Mouse (Mus musculus): ENCODE results near the gene Tle3. TPM values are rescaled to one million over a fixed set of nuclear protein-coding genes. Genes with fewer than 3 reads are reported as not detected.

Tle3 gene
- polyA plus RNA-seq, 1 experiment from 2014 or later, result 56.3 TPM

- peaks cover 100% of the 10 kb centered on the region for H3K4me1 ChIP-seq
- 22% methylated on average over 16 of the region's 18 CpGs for WGBS
- peaks cover 28% of the 10 kb centered on the region for H3K36me3 ChIP-seq
- H3K4me3 ChIP-seq, result no peak overlapping the region
- H3K9ac ChIP-seq, result peak overlapping the region; percentile 3; the same call in 1 of the 2 replicates
- peak overlapping the region; percentile 62 for H3K27ac ChIP-seq
- H3K9me3 ChIP-seq (replicated peaks), result no peaks in the 10 kb centered on the region
- peak; percentile 30 for ATAC-seq (ENCODE audit: low FRiP score)
- peak overlapping the region; percentile 91 for H3K4me2 ChIP-seq (replicated peaks)
- no peaks in the 10 kb centered on the region for H3K27me3 ChIP-seq
These were observed 8.3 kb downstream of the Tle3 start for GRCm38 (mm10) chr9:61380258-61381062.

DNA sequence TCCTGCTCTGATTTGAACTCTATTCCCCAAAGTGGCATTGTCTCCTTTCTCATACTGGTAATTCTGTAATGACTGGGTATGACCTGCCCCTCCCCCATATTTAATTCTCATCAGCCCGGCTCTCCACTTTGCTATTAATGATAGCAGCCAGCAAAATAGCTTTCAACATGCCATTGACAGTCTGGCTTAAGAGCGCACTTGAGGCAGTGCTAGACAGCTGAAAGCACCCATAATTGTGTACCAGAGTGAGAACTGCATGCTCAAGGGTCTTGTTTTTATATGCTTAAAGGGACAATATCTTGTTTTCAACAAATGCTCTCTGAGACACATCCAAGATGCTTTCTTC is 8.9 kb downstream of the Tle3 start:
- no peak; the same call in 1 of the 2 replicates for ATAC-seq (ENCODE audit: low FRiP score)
- peak overlapping the region; percentile 62 for H3K27ac ChIP-seq
- 43% methylated on average over 2 of the region's 2 CpGs for WGBS
- H3K27me3 ChIP-seq, result no peaks in the 10 kb centered on the region
- H3K4me2 ChIP-seq (replicated peaks), result peak overlapping the region; percentile 91
- H3K9ac ChIP-seq, result 0 out of 2 replicates have a peak overlapping the region, but pooled peaks have one; percentile 3
- H3K9me3 ChIP-seq (replicated peaks), result no peaks in the 10 kb centered on the region
- H3K4me1 ChIP-seq, result peaks cover 100% of the 10 kb centered on the region
- H3K4me3 ChIP-seq, result no peak overlapping the region
- peaks cover 28% of the 10 kb centered on the region for H3K36me3 ChIP-seq

DNA sequence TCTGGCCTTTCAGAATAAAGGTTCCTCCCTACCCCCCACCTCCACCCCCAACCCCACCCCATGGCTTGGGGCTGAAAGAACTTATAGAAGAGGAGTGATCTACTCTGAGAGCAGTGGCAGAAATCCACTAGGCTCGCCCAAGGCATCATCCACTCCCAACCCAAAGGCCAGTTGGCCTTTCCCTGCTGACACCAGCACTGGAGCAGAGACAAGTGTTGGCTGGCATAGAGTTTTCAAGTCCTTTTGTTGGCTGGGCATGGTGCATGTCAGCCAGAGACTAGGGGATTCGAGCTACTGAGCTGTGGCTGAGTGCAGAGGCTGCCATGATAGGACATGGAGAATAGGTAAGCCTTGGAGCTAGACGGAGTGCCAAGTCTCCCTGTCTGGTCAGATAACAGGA is 9.3 kb downstream of the Tle3 start:
- H3K27me3 ChIP-seq, result no peaks in the 10 kb centered on the region
- peaks cover 26% of the 10 kb centered on the region for H3K36me3 ChIP-seq
- H3K4me3 ChIP-seq, result no peak overlapping the region
- H3K27ac ChIP-seq, result peak overlapping the region; percentile 62; the same call in 1 of the 2 replicates
- 86% methylated on average over 3 of the region's 3 CpGs for WGBS
- no peak overlapping the region for H3K9ac ChIP-seq
- H3K9me3 ChIP-seq (replicated peaks), result no peaks in the 10 kb centered on the region
- no peak overlapping the region for H3K4me2 ChIP-seq (replicated peaks)
- peaks cover 100% of the 10 kb centered on the region for H3K4me1 ChIP-seq
- ATAC-seq (ENCODE audit: low FRiP score), result no peak

DNA sequence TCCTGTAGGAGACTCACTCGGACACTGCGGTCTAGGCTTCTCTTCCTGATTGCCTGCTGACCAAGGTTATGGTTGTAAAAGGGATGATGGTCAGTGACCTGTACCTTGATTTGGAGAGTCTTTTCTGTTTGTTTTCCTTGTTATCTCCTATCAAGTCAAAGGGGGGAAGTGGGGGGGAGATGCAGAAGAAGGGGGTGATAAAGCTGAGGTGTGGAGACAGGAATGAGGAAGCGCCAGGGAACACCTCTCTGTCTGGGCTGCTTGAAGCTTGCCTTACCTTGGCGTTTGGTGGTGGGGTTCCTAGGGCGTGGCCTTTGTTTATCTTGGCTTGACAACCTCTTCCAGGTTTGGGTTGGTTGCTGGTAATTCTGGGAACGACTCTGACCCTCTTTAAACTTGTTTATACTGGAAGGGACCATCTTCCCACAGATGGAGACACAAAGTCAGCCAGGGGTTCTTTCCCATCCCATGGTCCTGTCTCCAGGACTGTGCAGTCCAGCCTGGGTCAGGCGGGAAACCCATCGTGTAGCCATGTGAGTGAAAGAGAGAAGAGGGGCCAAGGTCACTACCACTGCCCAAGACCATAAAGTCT is 10.5 kb downstream of the Tle3 start:
- WGBS, result 75% methylated on average over 8 of the region's 8 CpGs
- Histone ChIP-seq H3K4me3 (no peak overlapping the region), H3K4me1 (peaks cover 100% of the 10 kb centered on the region), H3K9me3 (replicated peaks) (no peaks in the 10 kb centered on the region), H3K27ac (no peak overlapping the region), H3K36me3 (peaks cover 26% of the 10 kb centered on the region), H3K4me2 (replicated peaks) (no peak overlapping the region), H3K27me3 (peaks cover 1% of the 10 kb centered on the region; the same call in 1 of the 2 replicates), H3K9ac (no peak overlapping the region)
- no peak for ATAC-seq (ENCODE audit: low FRiP score)

DNA sequence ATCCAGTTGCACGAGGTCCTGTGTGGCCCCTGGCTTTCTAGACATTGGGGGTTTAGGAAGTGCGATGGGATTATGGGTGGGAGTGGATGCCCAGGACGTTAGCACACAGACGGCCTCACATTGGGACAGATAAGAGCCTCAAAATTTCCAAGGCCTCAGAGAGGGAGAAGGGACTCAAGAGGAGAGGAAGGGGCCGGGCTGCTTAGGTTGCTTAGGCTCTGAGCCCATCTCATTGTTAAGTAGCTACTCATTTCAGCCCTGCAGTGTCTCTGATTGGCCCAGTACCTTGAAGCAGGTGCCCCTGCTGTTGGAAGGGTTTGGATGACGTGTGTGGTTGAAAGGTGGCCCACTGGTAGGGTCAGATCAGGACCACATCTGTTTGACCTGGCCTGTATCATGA is 11.9 kb downstream of the Tle3 start:
- Histone ChIP-seq H3K27me3 (peaks cover 8% of the 10 kb centered on the region), H3K4me1 (peaks cover 100% of the 10 kb centered on the region), H3K4me2 (replicated peaks) (peak overlapping the region; percentile 38; the same call in 1 of the 2 replicates), H3K27ac (no peak overlapping the region), H3K9ac (no peak overlapping the region), H3K36me3 (peaks cover 25% of the 10 kb centered on the region), H3K9me3 (replicated peaks) (no peaks in the 10 kb centered on the region), H3K4me3 (no peak overlapping the region)
- no peak for ATAC-seq (ENCODE audit: low FRiP score)
- 25% methylated on average over 6 of the region's 6 CpGs for WGBS

GRCm38 (mm10) chr9:61384646-61385443 is 12.7 kb downstream of the Tle3 start:
- H3K9me3 ChIP-seq (replicated peaks), result no peaks in the 10 kb centered on the region
- 0 out of 2 replicates have a peak overlapping the region, but pooled peaks have one; percentile 2 for H3K4me3 ChIP-seq
- peak overlapping the region; percentile 55 for H3K27ac ChIP-seq
- peaks cover 8% of the 10 kb centered on the region for H3K27me3 ChIP-seq
- no peak overlapping the region for H3K9ac ChIP-seq
- H3K4me1 ChIP-seq, result peaks cover 100% of the 10 kb centered on the region
- ATAC-seq (ENCODE audit: low FRiP score), result peak; percentile 59
- WGBS, result 7% methylated on average over 16 of the region's 16 CpGs
- H3K4me2 ChIP-seq (replicated peaks), result peak overlapping the region; percentile 38
- H3K36me3 ChIP-seq, result peaks cover 26% of the 10 kb centered on the region

DNA sequence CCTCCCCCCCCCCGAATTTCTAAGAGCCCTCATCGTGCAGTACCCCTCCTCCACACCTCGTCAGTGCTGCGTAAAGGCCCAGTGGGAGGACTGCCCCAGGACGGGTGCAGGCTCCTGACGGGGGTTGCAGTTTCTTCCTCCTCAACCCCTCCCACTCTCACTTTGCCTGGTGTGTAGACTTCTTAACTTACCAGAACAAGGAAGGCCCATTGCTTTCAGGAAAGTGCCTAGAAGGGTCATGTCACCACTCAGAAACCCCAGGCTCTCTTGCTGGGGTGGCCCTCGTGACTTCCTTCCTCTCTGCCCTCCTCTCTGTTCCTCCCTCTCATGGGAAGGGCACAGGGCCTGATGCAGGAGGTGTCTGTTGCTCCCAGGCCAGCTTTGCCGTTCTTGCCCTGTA is 13.6 kb downstream of the Tle3 start:
- peak overlapping the region; percentile 38 for H3K4me2 ChIP-seq (replicated peaks)
- no peak overlapping the region for H3K27ac ChIP-seq
- peak overlapping the region; percentile 7; the same call in 1 of the 2 replicates for H3K4me3 ChIP-seq
- no peaks in the 10 kb centered on the region for H3K9me3 ChIP-seq (replicated peaks)
- peaks cover 100% of the 10 kb centered on the region for H3K4me1 ChIP-seq
- H3K27me3 ChIP-seq, result peaks cover 8% of the 10 kb centered on the region
- peaks cover 36% of the 10 kb centered on the region for H3K36me3 ChIP-seq
- 0 out of 2 replicates have a peak, but pooled peaks have one; percentile 9 for ATAC-seq (ENCODE audit: low FRiP score)
- WGBS, result 2% methylated on average over 5 of the region's 8 CpGs
- peak overlapping the region; percentile 46; the same call in 1 of the 2 replicates for H3K9ac ChIP-seq

- WGBS, result 31% methylated on average over 2 of the region's 2 CpGs
These were observed 14.1 kb downstream of the Tle3 start for GRCm38 (mm10) chr9:61386314-61386713.

GRCm38 (mm10) chr9:61387797-61388196 is 15.6 kb downstream of the Tle3 start:
- Histone ChIP-seq H3K9me3 (replicated peaks) (no peaks in the 10 kb centered on the region), H3K4me2 (replicated peaks) (no peak overlapping the region), H3K4me1 (peaks cover 100% of the 10 kb centered on the region), H3K36me3 (peaks cover 26% of the 10 kb centered on the region), H3K27ac (no peak overlapping the region), H3K9ac (no peak overlapping the region), H3K27me3 (peaks cover 8% of the 10 kb centered on the region), H3K4me3 (no peak overlapping the region)
- WGBS, result 73% methylated on average over 5 of the region's 5 CpGs
- ATAC-seq (ENCODE audit: low FRiP score), result no peak

More at GRCm38 (mm10) chr9:61386314-61386713, 14.1 kb downstream of the Tle3 start:
- no peak overlapping the region for H3K27ac ChIP-seq
- H3K4me1 ChIP-seq, result peaks cover 100% of the 10 kb centered on the region
- no peaks in the 10 kb centered on the region for H3K9me3 ChIP-seq (replicated peaks)
- H3K36me3 ChIP-seq, result peaks cover 39% of the 10 kb centered on the region
- H3K27me3 ChIP-seq, result peaks cover 8% of the 10 kb centered on the region
- 0 out of 2 replicates have a peak overlapping the region, but pooled peaks have one; percentile 38 for H3K4me2 ChIP-seq (replicated peaks)
- ATAC-seq (ENCODE audit: low FRiP score), result no peak
- H3K4me3 ChIP-seq, result no peak overlapping the region
- H3K9ac ChIP-seq, result no peak overlapping the region

GRCm38 (mm10) chr9:61388214-61388613 is 16.0 kb downstream of the Tle3 start:
- H3K4me3 ChIP-seq, result no peak overlapping the region
- H3K27me3 ChIP-seq, result peaks cover 8% of the 10 kb centered on the region
- no peak overlapping the region for H3K4me2 ChIP-seq (replicated peaks)
- no peak for ATAC-seq (ENCODE audit: low FRiP score)
- peaks cover 26% of the 10 kb centered on the region for H3K36me3 ChIP-seq
- H3K9ac ChIP-seq, result no peak overlapping the region
- H3K4me1 ChIP-seq, result peaks cover 100% of the 10 kb centered on the region
- WGBS, result 56% methylated on average over 12 of the region's 12 CpGs
- no peaks in the 10 kb centered on the region for H3K9me3 ChIP-seq (replicated peaks)
- H3K27ac ChIP-seq, result 0 out of 2 replicates have a peak overlapping the region, but pooled peaks have one; percentile 12

DNA sequence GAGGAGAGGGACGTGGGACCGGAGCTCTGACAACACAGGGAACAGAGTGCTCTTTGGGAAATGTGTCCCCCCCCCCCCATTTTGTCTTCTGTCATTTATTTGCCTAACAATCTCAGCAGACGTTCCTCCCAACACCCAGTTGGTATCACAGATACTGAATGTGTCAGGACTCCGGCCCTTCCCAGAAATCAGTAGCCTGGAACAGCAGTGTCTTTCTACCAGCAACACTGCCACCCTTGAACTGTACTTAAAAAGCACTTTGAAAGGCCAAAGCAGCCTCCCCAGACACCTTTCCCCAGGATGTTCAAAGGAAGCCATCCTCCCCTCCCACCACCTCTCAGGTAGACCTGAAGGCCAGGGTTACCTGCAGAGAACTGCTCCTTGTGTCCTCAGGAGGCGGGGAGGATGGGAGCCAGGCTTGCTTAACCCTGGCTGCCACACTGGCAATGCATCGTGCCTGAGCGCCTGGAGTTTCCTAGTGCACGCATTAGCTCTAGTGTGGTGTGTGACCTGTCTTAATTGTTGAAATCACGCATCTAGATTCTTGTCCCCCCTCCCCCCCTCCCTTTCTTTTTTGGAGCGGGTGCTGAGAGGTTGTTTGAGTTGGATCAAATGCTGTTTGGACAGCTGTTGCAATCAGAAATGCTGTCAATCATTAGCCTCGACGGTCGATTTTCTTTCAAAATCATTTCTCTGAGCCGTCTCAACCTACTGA is 16.7 kb downstream of the Tle3 start:
- Histone ChIP-seq H3K27me3 (peaks cover 8% of the 10 kb centered on the region), H3K27ac (no peak overlapping the region), H3K9ac (no peak overlapping the region), H3K4me3 (no peak overlapping the region), H3K9me3 (replicated peaks) (no peaks in the 10 kb centered on the region), H3K36me3 (peaks cover 33% of the 10 kb centered on the region), H3K4me1 (peaks cover 94% of the 10 kb centered on the region), H3K4me2 (replicated peaks) (no peak overlapping the region)
- no peak for ATAC-seq (ENCODE audit: low FRiP score)
- WGBS, result 49% methylated on average over 14 of the region's 14 CpGs
